Mouse (Mus musculus): ENCODE data around the gene Rps7. TPM values are rescaled to one million over a fixed set of nuclear protein-coding genes. Genes with fewer than 3 reads are reported as not detected.

Rps7 gene
- total RNA-seq, 2 experiments from 2014 or later: 3,723 to 4,053 TPM

DNA sequence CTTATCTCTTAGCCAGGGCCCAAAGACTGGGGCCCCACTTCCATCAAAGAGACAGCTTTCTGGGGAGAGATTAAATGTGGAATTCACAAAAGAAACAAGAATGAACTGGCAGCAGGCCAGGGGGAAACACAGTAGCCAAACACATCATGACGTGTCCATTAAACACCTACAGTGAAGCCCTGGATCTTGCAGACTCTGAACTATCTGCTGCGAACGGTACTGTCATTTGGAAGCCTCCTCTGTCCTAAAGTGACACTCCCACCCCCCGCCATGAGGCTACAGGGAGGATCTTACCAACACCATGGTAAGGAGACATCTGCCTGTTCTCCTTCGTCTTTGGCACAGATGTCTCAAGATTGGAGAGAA lies 13.6 kb downstream of the Rps7 start:
- peak; percentile 21 for ATAC-seq (replicated peaks; ENCODE audit: low FRiP score, low TSS enrichment, poor library complexity, severe bottlenecking)

DNA sequence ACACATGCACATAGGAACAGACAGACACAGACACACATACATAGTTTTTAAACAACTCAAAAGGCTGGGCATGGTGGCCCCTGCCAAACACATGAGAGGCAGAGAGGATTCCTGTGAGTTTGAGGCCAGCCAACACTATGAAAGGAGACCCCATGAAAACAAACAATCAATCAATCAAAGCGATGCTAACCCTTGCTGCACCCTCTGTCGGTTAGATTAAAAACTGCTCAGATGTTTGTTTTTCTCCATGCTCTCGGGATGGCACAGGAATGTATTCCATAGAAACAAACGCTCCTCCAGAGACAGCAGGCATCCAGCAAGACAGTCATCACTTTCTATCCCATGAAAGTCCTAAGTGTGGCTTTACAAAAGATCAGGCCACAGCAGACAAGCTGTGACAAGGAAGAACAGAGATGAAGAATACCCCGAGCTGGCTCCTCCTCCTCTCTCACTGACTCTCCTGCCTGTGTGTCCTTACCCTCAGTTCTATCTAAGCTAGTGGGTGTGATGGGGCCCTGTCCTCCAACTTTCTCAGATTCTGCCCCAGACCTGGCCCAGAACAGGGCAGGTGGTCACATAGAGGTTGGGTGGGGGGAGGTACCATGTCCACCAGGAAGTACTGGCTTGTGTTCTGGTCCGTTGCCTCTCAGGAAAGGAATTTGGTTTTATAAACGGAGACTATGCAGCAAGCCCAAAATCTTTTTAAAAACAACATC lies 14.1 kb downstream of the Rps7 start:
- peak; percentile 20; the same call in 1 of the 2 replicates for ATAC-seq (replicated peaks; ENCODE audit: low FRiP score, low TSS enrichment, poor library complexity, severe bottlenecking)

DNA sequence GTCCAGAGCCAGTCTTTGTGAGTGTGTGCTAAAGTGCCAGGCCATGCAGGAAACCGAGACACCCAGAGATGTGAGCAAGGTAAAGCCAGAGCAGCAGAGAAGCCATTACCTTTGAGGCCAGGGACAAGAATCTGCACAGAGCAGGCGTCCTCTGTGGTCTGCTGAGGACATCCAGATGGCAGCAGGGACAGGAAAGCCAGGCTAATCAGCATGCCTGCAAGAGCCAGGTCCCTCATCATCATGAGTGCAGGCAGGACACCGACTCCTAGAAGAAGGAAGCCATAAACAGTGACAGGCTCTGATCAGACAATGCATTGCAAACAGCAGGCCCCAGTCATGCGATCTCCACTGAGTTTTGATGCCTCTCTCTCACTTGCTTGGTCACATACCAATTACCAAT lies 18.5 kb downstream of the Rps7 start:
- ATAC-seq (replicated peaks; ENCODE audit: low FRiP score, low TSS enrichment, poor library complexity, severe bottlenecking): no peak

DNA sequence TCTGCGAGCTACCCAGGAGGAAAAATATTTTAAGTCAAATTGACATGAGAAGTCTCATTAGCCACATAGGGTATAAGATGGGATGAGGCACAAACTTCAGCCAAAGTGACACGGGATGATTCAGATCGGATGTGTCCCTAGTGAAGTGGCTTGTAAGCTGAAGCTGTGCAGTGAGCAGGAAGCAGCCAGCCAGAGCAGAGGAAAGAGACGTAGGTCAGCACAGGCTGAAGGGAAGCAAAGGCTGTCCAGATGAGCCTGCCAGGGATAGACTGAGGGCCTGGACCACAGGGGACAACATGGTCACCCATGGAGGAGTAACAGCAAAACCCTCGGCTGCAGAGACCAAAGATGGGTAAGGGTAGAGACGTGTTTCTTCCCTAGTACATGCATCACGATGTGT lies 21.4 kb downstream of the Rps7 start:
- ATAC-seq (replicated peaks; ENCODE audit: low FRiP score, low TSS enrichment, poor library complexity, severe bottlenecking): no peak

DNA sequence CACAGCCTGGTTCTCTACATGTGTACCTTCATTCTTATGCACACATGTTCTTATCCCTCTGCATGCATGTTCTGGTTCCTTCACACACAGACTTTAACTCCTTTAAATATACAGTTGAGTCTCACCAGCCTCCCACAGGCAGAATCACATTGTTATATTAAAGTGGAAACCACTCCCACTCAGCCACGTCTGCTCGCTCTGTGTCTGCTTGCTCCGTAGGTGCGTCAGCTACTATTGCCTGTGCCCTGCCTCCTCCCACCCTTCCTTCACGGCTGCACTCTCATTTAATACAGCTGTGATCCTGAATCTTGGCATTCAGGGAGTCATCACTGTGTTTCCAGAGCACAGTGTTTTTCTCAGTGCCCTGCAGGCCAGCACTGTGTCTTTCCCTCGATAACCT lies 23.4 kb downstream of the Rps7 start:
- no peak for ATAC-seq (replicated peaks; ENCODE audit: low FRiP score, low TSS enrichment, poor library complexity, severe bottlenecking)

DNA sequence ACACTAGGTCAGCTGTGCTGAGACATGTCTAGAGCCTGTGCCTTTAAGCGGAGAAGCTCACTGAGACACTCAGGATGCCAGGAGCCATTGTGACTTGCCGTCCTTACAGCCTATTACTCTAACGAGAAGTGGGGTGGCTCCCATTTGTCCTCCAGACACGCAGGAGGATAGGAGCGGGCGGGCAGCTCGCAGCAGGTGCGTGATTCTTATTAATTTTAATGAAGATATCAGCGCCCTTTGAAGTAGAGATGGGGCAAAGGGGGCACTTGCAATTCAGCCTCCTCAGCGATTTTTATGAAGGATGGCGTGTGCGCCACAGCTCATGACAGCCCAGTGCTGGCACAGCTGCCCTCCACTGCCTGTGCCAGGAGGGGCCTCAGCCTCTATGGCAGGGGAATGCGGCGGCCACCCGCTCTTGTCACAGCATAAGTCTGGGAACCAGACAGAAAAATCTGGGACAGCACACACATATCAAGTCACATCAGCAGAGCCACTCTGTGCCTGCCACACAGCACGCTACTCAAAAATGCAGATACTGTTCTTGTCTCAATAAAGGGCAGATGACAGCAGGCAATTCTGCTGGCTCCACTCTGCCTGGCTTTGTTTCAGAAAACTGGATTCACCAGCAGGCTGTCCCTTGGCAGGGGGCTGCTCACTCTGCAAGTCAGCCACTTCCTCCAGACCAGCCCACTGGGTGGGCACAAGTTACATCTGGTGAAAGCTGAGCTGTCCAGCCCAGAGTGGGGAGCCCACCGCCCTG lies 28.0 kb downstream of the Rps7 start:
- ATAC-seq (replicated peaks; ENCODE audit: low FRiP score, low TSS enrichment, poor library complexity, severe bottlenecking): no peak

DNA sequence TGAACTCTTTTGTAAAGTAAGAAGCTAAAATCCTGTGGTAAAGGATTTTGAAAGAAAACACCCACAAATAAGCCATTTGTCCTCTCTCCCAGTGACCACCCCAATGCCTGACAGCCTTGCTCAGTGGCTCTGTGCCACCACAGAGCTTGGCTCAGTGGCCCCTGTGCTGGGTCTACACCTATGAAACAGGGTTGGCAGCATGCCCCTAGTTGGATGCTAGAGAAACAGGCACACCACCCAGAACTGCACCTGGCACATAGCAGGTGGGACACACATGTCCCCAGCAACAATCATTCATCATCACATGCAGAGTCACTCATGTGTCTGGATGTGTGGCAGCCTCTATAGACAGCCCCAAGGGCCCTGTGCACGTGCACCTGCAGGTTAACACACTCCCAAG lies 32.3 kb downstream of the Rps7 start:
- ATAC-seq (replicated peaks; ENCODE audit: low FRiP score, low TSS enrichment, poor library complexity, severe bottlenecking): no peak

DNA sequence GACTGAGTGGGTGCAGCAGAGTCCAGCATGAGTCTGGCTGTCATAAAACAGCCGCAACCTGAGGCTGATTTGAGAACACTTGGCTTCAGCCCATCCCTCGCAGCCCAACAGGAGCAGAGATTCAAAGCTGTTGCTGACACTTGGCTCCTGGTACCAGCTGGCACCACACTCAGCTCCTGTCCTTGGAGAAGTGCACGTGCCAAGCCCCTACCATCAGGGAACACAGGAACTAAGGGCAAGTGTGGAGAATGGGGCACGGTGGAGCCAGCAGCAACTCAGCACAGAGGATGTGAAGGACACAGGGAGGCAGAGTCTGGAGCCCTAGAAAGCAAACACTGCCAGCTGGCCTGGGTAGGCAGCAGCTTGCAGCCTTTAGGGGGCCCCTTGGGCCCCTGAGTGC lies 33.5 kb downstream of the Rps7 start:
- no peak for ATAC-seq (replicated peaks; ENCODE audit: low FRiP score, low TSS enrichment, poor library complexity, severe bottlenecking)

DNA sequence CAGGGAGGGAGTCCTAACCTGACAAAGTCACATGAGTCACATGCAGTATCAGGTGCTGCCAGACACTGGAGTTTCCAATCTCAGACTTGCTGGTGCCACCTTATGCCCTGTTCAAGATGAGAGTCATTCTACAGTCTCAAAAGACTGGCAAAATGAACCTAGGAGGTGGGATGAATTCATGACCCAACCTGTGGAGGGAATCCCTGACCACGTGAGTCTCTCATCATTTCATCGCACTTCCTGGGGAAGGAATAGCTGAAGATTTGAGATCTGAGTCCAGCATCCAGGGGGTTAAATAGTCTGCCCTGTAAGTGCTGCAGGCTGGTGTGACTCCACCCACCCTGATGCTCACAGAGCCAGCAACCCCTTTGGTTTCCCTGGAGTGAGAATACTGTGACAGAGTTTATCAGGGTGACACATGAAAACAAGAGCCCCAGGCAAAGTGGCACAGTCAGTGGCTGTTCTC lies 37.2 kb downstream of the Rps7 start:
- no peak for ATAC-seq (replicated peaks; ENCODE audit: low FRiP score, low TSS enrichment, poor library complexity, severe bottlenecking)

DNA sequence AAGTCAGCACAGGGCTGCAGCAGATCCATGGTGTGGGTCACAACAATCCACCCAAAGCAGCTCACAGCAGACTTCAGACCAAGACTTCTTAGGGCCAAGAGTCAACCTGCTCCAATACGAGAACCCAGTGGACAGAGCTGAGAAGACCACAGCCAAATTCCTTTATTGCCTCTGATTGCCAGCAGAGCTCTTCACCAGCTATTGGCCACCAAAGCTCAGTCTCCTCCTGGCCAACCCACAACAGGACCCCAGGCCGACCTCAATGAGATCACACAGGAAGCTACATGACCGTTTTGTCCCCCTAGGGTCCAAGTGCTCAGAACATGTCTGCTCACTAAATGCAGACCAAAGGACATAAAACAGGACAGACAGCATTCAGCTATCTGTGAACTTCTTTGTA lies 37.6 kb downstream of the Rps7 start:
- no peak for ATAC-seq (replicated peaks; ENCODE audit: low FRiP score, low TSS enrichment, poor library complexity, severe bottlenecking)

DNA sequence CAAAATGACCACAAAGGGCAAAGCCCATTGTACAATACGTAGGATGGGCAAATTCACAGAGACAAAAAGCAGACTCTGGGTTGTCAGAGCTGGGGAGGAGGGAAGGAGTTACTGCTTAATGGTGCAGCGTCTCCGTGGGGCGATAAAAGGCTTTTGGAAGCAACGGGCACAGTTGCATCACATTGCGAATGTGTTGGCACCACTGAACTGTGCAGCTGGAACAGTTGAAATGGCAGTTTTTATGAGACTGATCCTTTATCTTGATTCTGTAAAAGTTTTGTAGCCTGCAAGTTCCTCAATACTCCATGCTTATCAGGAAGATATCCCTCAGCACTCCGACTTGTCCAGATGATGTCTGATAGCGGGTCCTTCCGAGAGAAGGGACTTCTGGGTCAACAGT lies 38.1 kb downstream of the Rps7 start:
- no peak for ATAC-seq (replicated peaks; ENCODE audit: low FRiP score, low TSS enrichment, poor library complexity, severe bottlenecking)

DNA sequence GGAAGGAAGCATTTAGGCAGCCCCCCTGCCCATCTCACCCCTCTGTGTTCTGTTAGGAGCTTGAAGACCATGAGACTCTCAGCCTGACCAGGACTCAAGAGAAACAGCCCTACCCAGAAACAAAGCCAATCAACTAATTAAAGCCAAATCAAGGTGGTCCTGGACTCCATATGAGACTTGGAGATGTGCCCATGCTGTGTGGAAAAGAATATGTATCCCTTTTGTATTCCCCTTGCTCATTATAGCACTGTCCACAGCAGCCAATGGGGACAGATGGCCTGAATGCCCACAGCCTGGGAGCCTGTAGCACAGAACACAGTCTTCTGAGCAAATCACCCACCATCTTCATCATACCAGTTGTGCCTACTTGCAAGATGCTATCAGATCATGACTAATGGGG lies 38.9 kb downstream of the Rps7 start:
- ATAC-seq (replicated peaks; ENCODE audit: low FRiP score, low TSS enrichment, poor library complexity, severe bottlenecking): no peak

DNA sequence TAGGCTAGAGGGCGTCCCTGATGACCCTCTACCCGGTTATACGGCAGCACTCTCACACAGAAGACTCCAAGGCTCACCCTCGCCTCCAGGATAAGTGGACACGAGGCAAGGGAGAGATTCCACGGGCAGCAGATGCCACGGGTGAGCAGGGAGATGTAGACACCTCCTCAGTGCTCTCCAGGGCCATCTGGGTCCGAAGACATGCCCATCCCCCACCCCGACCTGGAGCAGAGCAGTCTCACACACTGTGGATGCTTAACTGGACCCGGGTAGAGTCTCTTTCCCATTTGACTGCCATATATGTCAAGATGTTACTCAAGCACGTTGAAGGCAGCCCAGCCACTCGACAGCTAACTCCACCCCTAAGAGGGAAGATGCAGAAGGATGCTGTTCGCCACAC lies 45.3 kb downstream of the Rps7 start:
- no peak for ATAC-seq (replicated peaks; ENCODE audit: low FRiP score, low TSS enrichment, poor library complexity, severe bottlenecking)

DNA sequence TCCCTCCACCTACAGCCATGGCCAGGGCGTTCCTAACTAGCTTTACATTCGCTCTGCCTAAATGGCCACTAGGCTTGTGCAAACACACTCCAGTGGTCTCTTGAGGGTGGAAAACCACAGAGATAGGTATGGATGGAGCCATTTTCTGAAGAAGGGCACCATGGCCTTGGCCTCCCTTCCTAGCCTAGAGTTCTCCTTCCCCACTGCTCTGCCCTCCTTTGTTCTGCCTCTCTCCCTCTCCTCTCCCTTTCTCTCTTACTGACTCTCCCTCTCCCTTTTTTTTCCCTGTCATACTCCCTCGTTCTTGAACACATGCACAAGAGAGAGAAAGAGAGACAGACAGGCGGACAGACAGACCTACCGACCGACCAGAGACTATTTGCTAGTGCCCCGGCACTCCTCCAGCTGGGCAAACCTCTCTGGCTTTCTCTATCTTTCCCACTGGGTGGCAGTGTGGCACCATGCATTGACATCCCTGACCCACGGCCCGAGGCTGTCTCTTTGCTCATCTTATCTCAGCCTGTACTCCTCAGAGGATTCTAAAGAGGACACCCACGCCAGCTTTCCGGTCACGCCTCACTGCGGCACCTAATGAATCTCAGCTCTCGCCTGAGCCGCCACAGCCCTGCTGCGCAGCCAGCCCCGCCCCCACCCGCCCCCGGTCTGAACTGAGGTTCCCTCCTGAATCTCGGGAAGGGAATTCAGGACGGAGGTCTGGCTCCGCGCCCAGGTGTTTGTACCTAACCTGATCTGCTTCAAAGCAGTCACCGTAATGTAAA lies 46.5 kb downstream of the Rps7 start:
- ATAC-seq (replicated peaks; ENCODE audit: low FRiP score, low TSS enrichment, poor library complexity, severe bottlenecking): peak; percentile 95

DNA sequence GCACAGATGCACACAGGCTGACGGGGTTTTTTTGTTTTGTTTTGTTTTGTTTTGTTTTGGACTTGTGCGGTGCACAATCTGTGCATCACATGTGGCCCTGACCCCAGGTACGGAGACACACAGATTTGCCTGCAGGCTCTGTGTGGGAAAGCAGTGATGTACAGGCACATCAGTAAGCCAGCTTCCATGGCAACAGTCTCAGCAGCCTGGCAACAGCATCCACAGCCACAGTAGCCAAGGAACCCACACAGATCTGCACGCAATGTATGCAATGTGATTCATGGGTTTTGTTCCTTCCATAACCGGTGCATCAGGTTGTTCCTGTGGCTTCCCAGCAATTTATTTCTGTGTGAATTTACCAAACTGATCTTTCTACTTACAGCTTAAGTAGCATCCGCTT lies 47.8 kb downstream of the Rps7 start:
- no peak for ATAC-seq (replicated peaks; ENCODE audit: low FRiP score, low TSS enrichment, poor library complexity, severe bottlenecking)

DNA sequence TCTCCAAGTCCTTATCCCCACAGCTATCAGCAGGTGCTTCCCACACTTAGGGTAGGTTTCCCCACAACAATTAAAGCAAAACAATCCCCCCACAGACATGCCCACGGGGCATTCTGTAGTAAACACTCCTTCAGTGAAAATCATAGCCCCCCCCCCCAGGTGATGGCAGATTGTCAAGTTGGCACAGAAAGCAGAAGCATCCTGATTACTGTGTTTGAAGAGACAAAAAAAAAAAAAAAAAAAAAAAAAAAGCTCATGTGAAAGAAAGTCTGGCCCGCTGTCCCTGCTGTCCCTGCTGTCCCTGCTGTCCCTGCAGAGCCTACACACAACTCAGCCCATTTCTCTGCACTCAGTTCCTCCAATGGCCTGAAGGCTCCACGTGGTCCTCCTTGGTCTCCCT lies 51.7 kb downstream of the Rps7 start:
- ATAC-seq (replicated peaks; ENCODE audit: low FRiP score, low TSS enrichment, poor library complexity, severe bottlenecking): no peak

DNA sequence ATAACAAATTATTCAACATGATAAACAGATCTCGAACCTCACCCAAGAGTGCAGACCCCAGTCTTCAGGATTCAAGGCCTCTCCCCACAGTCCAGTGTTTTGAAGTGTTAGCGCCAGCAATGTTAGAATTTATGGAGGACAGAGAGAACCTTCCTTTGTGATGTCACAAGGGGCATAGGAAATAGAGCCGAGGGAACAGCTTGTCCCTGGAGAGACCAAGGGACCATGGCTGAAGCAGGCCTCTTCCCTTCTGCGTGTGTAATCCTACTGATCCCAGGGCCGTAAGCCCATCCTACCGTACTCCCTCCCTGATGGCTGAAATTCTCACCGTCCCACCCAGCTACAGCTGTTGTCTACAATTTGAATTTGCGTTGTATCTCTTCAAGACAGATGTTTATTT lies 53.3 kb downstream of the Rps7 start, which contains the start of gene Allc:
Allc (minus strand) TSS at position 101 of the 400 bp plus-strand sequence.
- ATAC-seq (replicated peaks; ENCODE audit: low FRiP score, low TSS enrichment, poor library complexity, severe bottlenecking): no peak

All from megakaryocyte-erythroid progenitor cell, adult 5-6 weeks (primary cell).